ENCODE assay signal across 8 mouse cellular contexts in the genomic region with DNA sequence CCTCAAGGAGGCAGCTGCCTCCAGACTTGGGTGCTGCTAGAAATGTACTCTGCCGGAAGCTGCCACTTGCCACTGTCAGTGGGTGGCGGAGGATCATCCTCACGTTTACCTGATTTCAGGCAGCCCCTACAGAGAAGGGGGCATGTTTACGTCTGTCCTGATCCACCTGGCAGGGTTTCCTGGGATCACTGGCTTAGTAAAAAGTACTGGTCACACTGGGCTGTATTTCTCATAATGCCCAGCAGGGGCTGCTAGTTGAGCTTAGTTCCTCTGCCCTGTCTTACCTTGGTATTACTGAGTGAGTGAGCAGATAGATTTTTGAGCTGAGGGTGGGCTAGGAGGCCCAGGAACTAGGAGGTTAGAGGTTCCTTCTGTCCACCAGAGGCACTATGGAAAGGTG. TPM values are rescaled to one million over a fixed set of nuclear protein-coding genes. Genes with fewer than 3 reads are reported as not detected.
A peak's percentile ranks its signal among the peaks of the same experiment; 100 is the strongest.
DNase-seq lines count a peak whose midpoint lies in the region; ATAC-seq and TF ChIP-seq lines count a peak whose summit lies in the region.

No protein-coding gene starts in this region.

- no peaks in the 10 kb centered on the region for H3K9me3 ChIP-seq in heart, embryonic 10.5 days
- no peaks in the 10 kb centered on the region for H3K9me3 ChIP-seq in hindbrain, embryonic 14.5 days (ENCODE audit: control insufficient read depth, low read length)
- H3K9me3 ChIP-seq in midbrain, embryonic 13.5 days: no peaks in the 10 kb centered on the region

- no peaks in the 10 kb centered on the region for H3K27me3 ChIP-seq in heart, embryonic 10.5 days (ENCODE audit: insufficient read depth, poor library complexity, severe bottlenecking)
- H3K27me3 ChIP-seq in testis, adult 2 months (ENCODE audit: control insufficient read depth, insufficient read depth, low read length): no peaks in the 10 kb centered on the region
- H3K27me3 ChIP-seq in hindbrain, embryonic 14.5 days (ENCODE audit: control insufficient read depth, insufficient read depth, low read length): no peaks in the 10 kb centered on the region; the same call in 1 of the 2 replicates
- H3K27me3 ChIP-seq in midbrain, embryonic 13.5 days: peaks cover 11% of the 10 kb centered on the region; the same call in 1 of the 2 replicates

- H3K4me3 ChIP-seq in heart, embryonic 10.5 days: no peak overlapping the region
- H3K4me3 ChIP-seq in testis, adult 2 months (ENCODE audit: control insufficient read depth, low read depth, low read length): no peak overlapping the region
- no peak overlapping the region for H3K4me3 ChIP-seq in hindbrain, embryonic 14.5 days (replicated peaks; ENCODE audit: low read length)
- no peak overlapping the region for H3K4me3 ChIP-seq in midbrain, embryonic 13.5 days (replicated peaks)

- H3K9ac ChIP-seq in hindbrain, embryonic 14.5 days: no peak overlapping the region
- H3K9ac ChIP-seq in midbrain, embryonic 13.5 days (replicated peaks): no peak overlapping the region

- H3K36me3 ChIP-seq in heart, embryonic 10.5 days: peaks cover 33% of the 10 kb centered on the region
- H3K36me3 ChIP-seq in testis, adult 2 months (ENCODE audit: control insufficient read depth, insufficient read depth, low read length): no peaks in the 10 kb centered on the region
- no peaks in the 10 kb centered on the region for H3K36me3 ChIP-seq in hindbrain, embryonic 14.5 days (replicated peaks; ENCODE audit: control insufficient read depth, insufficient read depth)
- peaks cover 26% of the 10 kb centered on the region; the same call in 1 of the 2 replicates for H3K36me3 ChIP-seq in midbrain, embryonic 13.5 days

- no peak overlapping the region for H3K27ac ChIP-seq in heart, embryonic 10.5 days
- H3K27ac ChIP-seq in testis, adult 2 months (ENCODE audit: control insufficient read depth, insufficient read depth, low read depth, low read length): no peak overlapping the region
- H3K27ac ChIP-seq in hindbrain, embryonic 14.5 days: no peak overlapping the region
- no peak overlapping the region for H3K27ac ChIP-seq in midbrain, embryonic 13.5 days

- 51% methylated on average over 4 of the region's 4 CpGs for WGBS in heart, embryonic 10.5 days
- 62% methylated on average over 4 of the region's 4 CpGs for WGBS in hindbrain, embryonic 14.5 days
- 59% methylated on average over 4 of the region's 4 CpGs for WGBS in midbrain, embryonic 13.5 days

- peaks cover 28% of the 10 kb centered on the region for H3K4me1 ChIP-seq in heart, embryonic 10.5 days
- H3K4me1 ChIP-seq in testis, adult 2 months (ENCODE audit: control insufficient read depth, insufficient read depth, low read length): peaks cover 15% of the 10 kb centered on the region
- H3K4me1 ChIP-seq in hindbrain, embryonic 14.5 days (replicated peaks; ENCODE audit: control insufficient read depth, insufficient read depth, low read length): peaks cover 17% of the 10 kb centered on the region
- H3K4me1 ChIP-seq in midbrain, embryonic 13.5 days (replicated peaks): peaks cover 27% of the 10 kb centered on the region

- peak; percentile 93 for DNase-seq in heart, adult 11 months
- DNase-seq in heart, embryonic 10.5 days (ENCODE audit: low spot score): no peak
- DNase-seq in testis, postnatal 14 days (ENCODE audit: low spot score): no peak
- peak; percentile 48 for DNase-seq in c-Kit-positive CD71-positive TER-119-positive erythroid progenitor cells, embryonic 14.5 days (ENCODE audit: low spot score)
- DNase-seq in hindbrain, embryonic 14.5 days (ENCODE audit: low spot score): peak; percentile 79
- DNase-seq in mesoderm, embryonic 11.5 days (ENCODE audit: low read depth, low spot score): peak; percentile 49

- TF ChIP-seq POLR2A in testis, adult 2 months (IDR thresholded peaks at IDR 0.05; ENCODE audit: control insufficient read depth, low read depth, low read length): no peak

- H3K4me2 ChIP-seq in hindbrain, embryonic 14.5 days (replicated peaks): no peak overlapping the region
- H3K4me2 ChIP-seq in midbrain, embryonic 13.5 days (replicated peaks): no peak overlapping the region

- ATAC-seq in hindbrain, embryonic 14.5 days (ENCODE audit: low FRiP score): 0 out of 2 replicates have a peak, but pooled peaks have one; percentile 21
- ATAC-seq in midbrain, embryonic 13.5 days: no peak

- peak; percentile 33; the same call in 1 of the 2 replicates for TF ChIP-seq CTCF in testis, adult 2 months (IDR thresholded peaks at IDR 0.05; ENCODE audit: control insufficient read depth, insufficient read depth, insufficient replicate concordance, low read depth, low read length)

RNA-seq across cellular contexts. Expression of gene Sapcd2, which starts 4.5 kb away (rescaled TPM):
- 26.8 and 31.8 TPM in 2 replicates for polyA plus RNA-seq in heart, embryonic 10.5 days (2016; fragmentation: Nextera tagmentation; extraction: Ambion mirVana)
- 1.1 and 1.3 TPM in 2 replicates for polyA plus RNA-seq in testis, adult 2 months (2012; rRNA removed)
- polyA plus RNA-seq in hindbrain, embryonic 14.5 days (2014; fragmentation: Nextera tagmentation; extraction: Ambion mirVana): 10.0 and 10.8 TPM in 2 replicates
- 23.1 and 25.5 TPM in 2 replicates for polyA plus RNA-seq in midbrain, embryonic 13.5 days (2015; fragmentation: Nextera tagmentation; extraction: Ambion mirVana)

RNA-seq across cellular contexts. Expression of gene Uap1l1, which starts 11.1 kb away (rescaled TPM):
- 9.5 and 12.7 TPM in 2 replicates for polyA plus RNA-seq in heart, embryonic 10.5 days (2016; fragmentation: Nextera tagmentation; extraction: Ambion mirVana)
- polyA plus RNA-seq in testis, adult 2 months (2012; rRNA removed): 1.7 and 2.2 TPM in 2 replicates
- 6.3 and 6.8 TPM in 2 replicates for polyA plus RNA-seq in hindbrain, embryonic 14.5 days (2014; fragmentation: Nextera tagmentation; extraction: Ambion mirVana)
- polyA plus RNA-seq in midbrain, embryonic 13.5 days (2015; fragmentation: Nextera tagmentation; extraction: Ambion mirVana): 3.9 and 4.4 TPM in 2 replicates

RNA-seq across cellular contexts. Expression of gene Entpd2, which starts 19.1 kb away (rescaled TPM):
- not detected in 2 replicates for polyA plus RNA-seq in heart, embryonic 10.5 days (2016; fragmentation: Nextera tagmentation; extraction: Ambion mirVana)
- polyA plus RNA-seq in testis, adult 2 months (2012; rRNA removed): 6.2 and 6.5 TPM in 2 replicates
- 2.6 and 3.3 TPM in 2 replicates for polyA plus RNA-seq in hindbrain, embryonic 14.5 days (2014; fragmentation: Nextera tagmentation; extraction: Ambion mirVana)
- polyA plus RNA-seq in midbrain, embryonic 13.5 days (2015; fragmentation: Nextera tagmentation; extraction: Ambion mirVana): 0.62 and 1.0 TPM in 2 replicates

RNA-seq across cellular contexts. Expression of gene Dpp7, which starts 20.4 kb away (rescaled TPM):
- 12.9 and 19.1 TPM in 2 replicates for polyA plus RNA-seq in heart, embryonic 10.5 days (2016; fragmentation: Nextera tagmentation; extraction: Ambion mirVana)
- 4.0 and 5.0 TPM in 2 replicates for polyA plus RNA-seq in testis, adult 2 months (2012; rRNA removed)
- polyA plus RNA-seq in hindbrain, embryonic 14.5 days (2014; fragmentation: Nextera tagmentation; extraction: Ambion mirVana): 21.5 and 24.7 TPM in 2 replicates
- polyA plus RNA-seq in midbrain, embryonic 13.5 days (2015; fragmentation: Nextera tagmentation; extraction: Ambion mirVana): 19.9 and 23.7 TPM in 2 replicates

RNA-seq across cellular contexts. Expression of gene Npdc1, which starts 22.6 kb away (rescaled TPM):
- 14.6 and 16.5 TPM in 2 replicates for polyA plus RNA-seq in heart, embryonic 10.5 days (2016; fragmentation: Nextera tagmentation; extraction: Ambion mirVana)
- polyA plus RNA-seq in testis, adult 2 months (2012; rRNA removed): 13.6 and 15.9 TPM in 2 replicates
- polyA plus RNA-seq in hindbrain, embryonic 14.5 days (2014; fragmentation: Nextera tagmentation; extraction: Ambion mirVana): 365 and 378 TPM in 2 replicates
- polyA plus RNA-seq in midbrain, embryonic 13.5 days (2015; fragmentation: Nextera tagmentation; extraction: Ambion mirVana): 380 and 389 TPM in 2 replicates

Comparison
In these comparisons a context has a peak if more than half of its experiments do, and no peak if none do; other contexts are left out.
1. DNase-seq: peak in heart, adult 11 months (single experiment), c-Kit-positive CD71-positive TER-119-positive erythroid progenitor cells, embryonic 14.5 days (single experiment), hindbrain, embryonic 14.5 days (single experiment) and mesoderm, embryonic 11.5 days (single experiment); none in heart, embryonic 10.5 days (single experiment) and testis, postnatal 14 days (single experiment).